15 mouse cellular contexts compared by ENCODE assay signal in the genomic region with DNA sequence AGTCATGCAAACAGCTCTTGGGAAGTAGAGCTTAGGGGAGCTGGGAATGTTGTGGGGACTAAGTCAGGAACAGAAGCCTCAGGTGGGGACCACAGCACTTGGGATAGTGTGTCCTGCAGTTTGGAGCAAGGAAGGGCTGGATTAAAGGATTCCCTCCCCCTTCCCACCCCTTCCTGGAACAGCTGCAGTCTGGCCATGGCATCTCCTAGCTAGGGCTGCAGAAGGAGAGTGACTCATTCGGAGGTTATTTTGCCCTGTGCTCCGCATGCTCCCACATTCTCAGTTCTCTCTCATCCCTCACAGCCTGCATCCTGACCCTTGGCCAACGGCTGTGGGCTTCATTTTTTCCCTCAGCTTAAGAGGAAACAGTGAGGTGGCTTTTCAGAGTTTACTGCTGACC. TPM values are rescaled to one million over a fixed set of nuclear protein-coding genes. Genes with fewer than 3 reads are reported as not detected.
DNase-seq lines count a peak whose midpoint lies in the region; ATAC-seq and TF ChIP-seq lines count a peak whose summit lies in the region.
"Had no signal": no experiment of that assay in that cellular context is flagged by ENCODE, and none has a peak within 500 bp of the region (broad histone marks: within the 10 kb centered on the region; RNA-seq: fewer than 3 reads in every experiment).

No protein-coding gene starts in this region.

- 63% methylated on average over 3 of the region's 3 CpGs for WGBS in forebrain, embryonic 13.5 days

- peaks cover 19% of the 10 kb centered on the region for H3K4me1 ChIP-seq in embryonic fibroblast, embryonic 13.5 days (ENCODE audit: control insufficient read depth, insufficient read depth, low read length)
- peaks cover 11% of the 10 kb centered on the region for H3K4me1 ChIP-seq in forebrain, embryonic 13.5 days

- H3K27me3 ChIP-seq in forebrain, embryonic 13.5 days, result no peaks in the 10 kb centered on the region
- H3K27me3 ChIP-seq: hindbrain, embryonic 12.5 days; neural tube, embryonic 13.5 days had no signal

- TF ChIP-seq POLR2A in embryonic fibroblast, embryonic 13.5 days (IDR thresholded peaks at IDR 0.05; ENCODE audit: low read depth, low read length), result no peak

- H3K9me3 ChIP-seq in forebrain, embryonic 13.5 days (replicated peaks), result no peaks in the 10 kb centered on the region
- H3K9me3 ChIP-seq: hindbrain, embryonic 12.5 days; neural tube, embryonic 13.5 days had no signal

- no peaks in the 10 kb centered on the region for H3K36me3 ChIP-seq in forebrain, embryonic 13.5 days (ENCODE audit: poor library complexity, severe bottlenecking)
- H3K36me3 ChIP-seq: hindbrain, embryonic 12.5 days; neural tube, embryonic 13.5 days had no signal

- no peak for TF ChIP-seq CTCF in embryonic fibroblast, embryonic 13.5 days (IDR thresholded peaks at IDR 0.05; ENCODE audit: borderline replicate concordance, insufficient read depth, low read length)

- no peak overlapping the region for H3K4me3 ChIP-seq in embryonic fibroblast, embryonic 13.5 days (ENCODE audit: insufficient read depth, low read length)
- no peak overlapping the region for H3K4me3 ChIP-seq in forebrain, embryonic 13.5 days
- H3K4me3 ChIP-seq: hindbrain, embryonic 12.5 days; neural tube, embryonic 13.5 days had no signal

- peak; percentile 39 for DNase-seq in embryo, embryonic 10 days (ENCODE audit: low spot score)
- DNase-seq in embryo, embryonic 11 days, result no peak
- DNase-seq in lung, postnatal 10 days, result peak; percentile 18
- DNase-seq in lung, postnatal 14 days, result no peak
- DNase-seq in skeletal muscle tissue, adult 2 months (ENCODE audit: low read depth, low spot score), result peak; percentile 25
- no peak for DNase-seq in layer of hippocampus, adult 11-12 months (ENCODE audit: low spot score)
- DNase-seq: cerebellum, adult 9-10 months; kidney, adult 2 months; layer of hippocampus, adult 9-11 months; lung, embryonic 14.5 days had no signal

- no peak overlapping the region for H3K4me2 ChIP-seq in forebrain, embryonic 13.5 days
- H3K4me2 ChIP-seq: hindbrain, embryonic 12.5 days; lung, embryonic 14.5 days; midbrain, embryonic 11.5 days; neural tube, embryonic 13.5 days had no signal

- H3K9ac ChIP-seq in forebrain, embryonic 13.5 days, result no peak overlapping the region
- H3K9ac ChIP-seq: hindbrain, embryonic 12.5 days; lung, embryonic 14.5 days; neural tube, embryonic 13.5 days had no signal

- ATAC-seq in forebrain, embryonic 13.5 days, result no peak

- H3K27ac ChIP-seq in embryonic fibroblast, embryonic 13.5 days (ENCODE audit: insufficient read depth, low read length), result 0 out of 2 replicates have a peak overlapping the region, but pooled peaks have one; percentile 9
- H3K27ac ChIP-seq in forebrain, embryonic 13.5 days, result no peak overlapping the region
- H3K27ac ChIP-seq: hindbrain, embryonic 12.5 days; neural tube, embryonic 13.5 days had no signal

RNA-seq across cellular contexts. Expression of gene Micu2, which starts 18.9 kb away (rescaled TPM):
- polyA plus RNA-seq in embryonic fibroblast, embryonic 13.5 days (2011; ENCODE audit: insufficient read length, low read depth, missing spikeins), result 78.7 and 91.3 TPM in 2 replicates
- polyA plus RNA-seq in forebrain, embryonic 13.5 days (2015; fragmentation: Nextera tagmentation; extraction: Ambion mirVana), result 64.2 and 69.1 TPM in 2 replicates

Comparison
In these comparisons a context has a peak if more than half of its experiments do, and no peak if none do; other contexts are left out.
1. DNase-seq: peak in embryo, embryonic 10 days (single experiment), lung, postnatal 10 days (single experiment) and skeletal muscle tissue, adult 2 months (single experiment); none in embryo, embryonic 11 days (single experiment), lung, postnatal 14 days (single experiment) and layer of hippocampus, adult 11-12 months (single experiment).